Comparison of ENCODE assay signal across 35 mouse cellular contexts in genomic region chr15:17797516-17797915, GRCm38 (mm10).
"Had no signal": no experiment of that assay in that cellular context is flagged by ENCODE, and none has a peak within 500 bp of the region (broad histone marks: within the 10 kb centered on the region; RNA-seq: fewer than 3 reads in every experiment).

No protein-coding gene starts in this region.

- H3K9ac ChIP-seq: heart, embryonic 12.5 days; heart, embryonic 13.5 days; heart, embryonic 15.5 days; hindbrain, embryonic 12.5 days; hindbrain, embryonic 13.5 days; hindbrain, embryonic 14.5 days; hindbrain, embryonic 15.5 days; intestine, embryonic 15.5 days; kidney, embryonic 15.5 days had no signal

- H3K4me2 ChIP-seq: heart, embryonic 11.5 days; heart, embryonic 12.5 days; heart, embryonic 13.5 days; heart, embryonic 15.5 days; hindbrain, embryonic 12.5 days; hindbrain, embryonic 13.5 days; hindbrain, embryonic 14.5 days; hindbrain, embryonic 15.5 days; intestine, embryonic 15.5 days; kidney, embryonic 15.5 days had no signal

- DNase-seq: heart, postnatal 10 days; heart, postnatal 14 days; heart, postnatal 36 days; heart, postnatal 4 days; kidney, adult 11 months; kidney, adult 18-20 months; kidney, adult 2 months; kidney, adult 8-10 months; kidney, adult 9 months; kidney, postnatal 10 days; kidney, postnatal 14 days; kidney, postnatal 25 days; kidney, postnatal 36 days; kidney, postnatal 4 days; layer of hippocampus, adult 9-11 months; layer of hippocampus, postnatal 36 days had no signal

- H3K4me1 ChIP-seq: heart, embryonic 10.5 days; heart, embryonic 12.5 days; heart, embryonic 13.5 days; heart, embryonic 15.5 days; hindbrain, embryonic 10.5 days; hindbrain, embryonic 12.5 days; hindbrain, embryonic 13.5 days; hindbrain, embryonic 15.5 days; intestine, embryonic 15.5 days; kidney, embryonic 15.5 days had no signal

- H3K36me3 ChIP-seq: heart, embryonic 10.5 days; heart, embryonic 12.5 days; heart, embryonic 13.5 days; heart, embryonic 15.5 days; hindbrain, embryonic 10.5 days; hindbrain, embryonic 12.5 days; hindbrain, embryonic 13.5 days; hindbrain, embryonic 15.5 days; intestine, embryonic 15.5 days; kidney, embryonic 15.5 days had no signal

- H3K4me3 ChIP-seq: heart, embryonic 10.5 days; heart, embryonic 12.5 days; heart, embryonic 13.5 days; heart, embryonic 15.5 days; hindbrain, embryonic 10.5 days; hindbrain, embryonic 12.5 days; hindbrain, embryonic 13.5 days; hindbrain, embryonic 15.5 days; intestine, embryonic 15.5 days; kidney, embryonic 15.5 days; layer of hippocampus, adult 2 months had no signal

- H3K27ac ChIP-seq: heart, embryonic 10.5 days; heart, embryonic 13.5 days; heart, embryonic 15.5 days; hindbrain, embryonic 10.5 days; hindbrain, embryonic 12.5 days; hindbrain, embryonic 13.5 days; hindbrain, embryonic 14.5 days; hindbrain, embryonic 15.5 days; hindbrain, postnatal 0 days; intestine, embryonic 15.5 days; kidney, embryonic 15.5 days; kidney, postnatal 0 days; layer of hippocampus, adult 2 months had no signal

- H3K27me3 ChIP-seq: heart, embryonic 12.5 days; heart, embryonic 13.5 days; heart, embryonic 15.5 days; hindbrain, embryonic 12.5 days; hindbrain, embryonic 13.5 days; hindbrain, embryonic 15.5 days; intestine, embryonic 15.5 days; kidney, embryonic 15.5 days had no signal

- H3K9me3 ChIP-seq: heart, embryonic 10.5 days; heart, embryonic 12.5 days; heart, embryonic 13.5 days; heart, embryonic 15.5 days; hindbrain, embryonic 10.5 days; hindbrain, embryonic 12.5 days; hindbrain, embryonic 13.5 days; hindbrain, embryonic 15.5 days; intestine, embryonic 15.5 days; kidney, embryonic 15.5 days had no signal

- ATAC-seq: hindbrain, embryonic 16.5 days; hindbrain, postnatal 0 days; inflammation-experienced regulatory T-cells, adult 6 months; intestine, embryonic 15.5 days; intestine, embryonic 16.5 days; intestine, postnatal 0 days had no signal
